Comparison of ENCODE assay signal across 16 mouse cellular contexts in genomic region chr17:56405341-56405740, GRCm38 (mm10).
A peak's percentile ranks its signal among the peaks of the same experiment; 100 is the strongest.
DNase-seq lines count a peak whose midpoint lies in the region; ATAC-seq and TF ChIP-seq lines count a peak whose summit lies in the region.
"Had no signal": no experiment of that assay in that cellular context is flagged by ENCODE, and none has a peak within 500 bp of the region (broad histone marks: within the 10 kb centered on the region; RNA-seq: fewer than 3 reads in every experiment).

No protein-coding gene starts in this region.

- peaks cover 23% of the 10 kb centered on the region for H3K36me3 ChIP-seq in liver, embryonic 15.5 days (replicated peaks)

- no peaks in the 10 kb centered on the region for H3K9me3 ChIP-seq in liver, embryonic 15.5 days (replicated peaks)

- WGBS in lung, adult 2 months: 70% methylated on average over 3 of the region's 3 CpGs
- WGBS in liver, embryonic 15.5 days (ENCODE audit: insufficient replicate concordance): 67% methylated on average over 3 of the region's 3 CpGs

- no peaks in the 10 kb centered on the region for H3K4me1 ChIP-seq in lung, adult 2 months (ENCODE audit: control insufficient read depth, insufficient read depth, low read length)
- H3K4me1 ChIP-seq in liver, embryonic 15.5 days (replicated peaks): peaks cover 36% of the 10 kb centered on the region

- peak overlapping the region; percentile 64 for H3K27ac ChIP-seq in liver, embryonic 15.5 days (replicated peaks)
- H3K27ac ChIP-seq: left cerebral cortex, adult 2 months had no signal

- DNase-seq in adrenal gland, postnatal 14 days: peak; percentile 43
- no peak for DNase-seq in adrenal gland, adult 2 months
- peak; percentile 17 for DNase-seq in lung, postnatal 14 days
- DNase-seq in lung, adult 2 months: no peak
- peak; percentile 60 for DNase-seq in NIH3T3 (ENCODE audit: low read depth)
- no peak for DNase-seq in spleen, postnatal 14 days (ENCODE audit: low spot score in 2 of 2)
- DNase-seq in spleen, postnatal 36 days (ENCODE audit: low spot score in 2 of 2): no peak
- DNase-seq: adrenal gland, postnatal 25 days; cerebellum, postnatal 10 days; gastrocnemius, postnatal 25 days; right cerebral cortex, adult 18-20 months; thymus, postnatal 4 days had no signal

- H3K27me3 ChIP-seq in liver, embryonic 15.5 days: no peaks in the 10 kb centered on the region

- no peak overlapping the region for H3K9ac ChIP-seq in liver, embryonic 15.5 days

- TF ChIP-seq POLR2A in lung, adult 2 months (IDR thresholded peaks at IDR 0.05; ENCODE audit: borderline replicate concordance, extremely low read depth, low read depth, low read length): no peak

- no peak overlapping the region for H3K4me3 ChIP-seq in lung, adult 2 months (replicated peaks; ENCODE audit: extremely low read depth, low read depth, low read length)
- H3K4me3 ChIP-seq in liver, embryonic 15.5 days (replicated peaks): no peak overlapping the region
- H3K4me3 ChIP-seq: left cerebral cortex, adult 2 months had no signal

- peak; percentile 53; the same call in 1 of the 2 replicates for ATAC-seq in liver, embryonic 15.5 days (ENCODE audit: insufficient read depth)
- ATAC-seq: inflammation-experienced regulatory T-cells, adult 6 months had no signal

- no peak overlapping the region for H3K4me2 ChIP-seq in liver, embryonic 15.5 days
- H3K4me2 ChIP-seq: heart, embryonic 11.5 days had no signal

- TF ChIP-seq CTCF in lung, adult 2 months (IDR thresholded peaks at IDR 0.05; ENCODE audit: insufficient read depth, low read length): no peak

Comparison
In these comparisons a context has a peak if more than half of its experiments do, and no peak if none do; other contexts are left out.
1. DNase-seq: peak in adrenal gland, postnatal 14 days (single experiment), lung, postnatal 14 days (single experiment) and NIH3T3 (single experiment); none in adrenal gland, adult 2 months (single experiment), lung, adult 2 months (single experiment), spleen, postnatal 14 days (0 of 2) and spleen, postnatal 36 days (0 of 2).